Mouse (Mus musculus) kidney, adult 2 months (tissue): ENCODE data around the gene Vav3.

Source experiments
- CTCF ChIP-seq: fragments of 200-500 bp; conservative IDR thresholded peaks from 2 replicates; pipeline ENCODE4 v1.5.1; 2011; ENCODE audit warnings: low read depth, mild to moderate bottlenecking, control low read depth, low read length, moderate library complexity, mixed read lengths; ENCODE audit not compliant: insufficient read depth, insufficient read length
- POLR2A ChIP-seq: fragments of 200-500 bp; IDR thresholded peaks from one replicate; pipeline ENCODE4 v1.6.1; 2011; ENCODE audit warnings: low read depth, low read length, control low read depth

DNA sequence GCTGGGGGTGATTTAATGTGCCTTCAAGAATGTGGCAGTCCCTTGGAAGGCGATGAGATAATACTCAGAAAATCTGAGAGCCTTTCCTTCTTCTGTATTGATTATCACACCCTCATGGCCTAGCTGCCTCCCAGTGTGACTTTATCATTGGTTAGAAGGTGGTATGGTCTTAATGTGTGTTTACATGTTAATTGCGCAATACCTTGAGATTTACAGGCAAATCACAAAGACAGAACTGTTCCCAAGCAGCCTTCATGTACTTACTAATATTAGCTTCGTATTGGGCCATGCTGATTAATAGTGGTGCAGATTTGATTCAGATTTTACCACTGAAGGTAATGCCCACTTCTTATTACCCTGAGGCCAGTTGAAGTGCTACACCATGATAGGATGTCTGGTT, 381.3 kb downstream of the Vav3 start:
- TF ChIP-seq POLR2A (no peak), CTCF (no peak)
